26 mouse cellular contexts compared by ENCODE assay signal in the genomic region with DNA sequence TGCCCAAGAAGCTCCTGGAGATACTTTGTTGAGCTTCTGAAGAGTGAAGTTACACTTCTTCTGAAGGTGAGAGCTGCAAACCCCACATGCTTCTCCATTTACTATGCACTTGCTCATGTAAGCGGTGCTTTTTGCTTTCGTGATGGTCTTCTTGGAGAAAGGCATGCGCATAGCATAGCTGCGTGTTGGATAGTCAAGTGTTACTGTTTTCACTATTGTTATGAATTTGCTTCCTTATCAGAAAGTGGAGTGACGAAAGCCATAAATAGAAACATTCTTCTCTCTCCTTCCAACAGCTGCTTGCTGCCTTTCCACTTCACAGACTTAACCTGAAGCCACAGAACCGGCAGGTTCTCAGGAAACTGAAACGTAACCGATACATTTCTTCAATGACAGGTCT. TPM values are rescaled to one million over a fixed set of nuclear protein-coding genes. Genes with fewer than 3 reads are reported as not detected.
DNase-seq lines count a peak whose midpoint lies in the region; ATAC-seq and TF ChIP-seq lines count a peak whose summit lies in the region.
"Had no signal": no experiment of that assay in that cellular context is flagged by ENCODE, and none has a peak within 500 bp of the region (broad histone marks: within the 10 kb centered on the region; RNA-seq: fewer than 3 reads in every experiment).

No protein-coding gene starts in this region.

- H3K9me3 ChIP-seq in heart, embryonic 11.5 days (replicated peaks; ENCODE audit: control insufficient read depth, low read length) = no peaks in the 10 kb centered on the region
- H3K9me3 ChIP-seq in heart, embryonic 15.5 days (replicated peaks) = no peaks in the 10 kb centered on the region
- H3K9me3 ChIP-seq: embryonic facial prominence, embryonic 10.5 days; forebrain, embryonic 13.5 days; hindbrain, embryonic 13.5 days; intestine, embryonic 15.5 days had no signal

- TF ChIP-seq EP300 in heart, adult 2 months (IDR thresholded peaks at IDR 0.05; ENCODE audit: insufficient read depth, low read depth, low read length) = no peak

- 0 out of 2 replicates have a peak overlapping the region, but pooled peaks have one; percentile 34 for H3K9ac ChIP-seq in heart, embryonic 11.5 days (ENCODE audit: low read depth, low read length)
- H3K9ac ChIP-seq in heart, adult 2 months (ENCODE audit: low read depth, low read length) = no peak overlapping the region
- H3K9ac ChIP-seq in heart, embryonic 15.5 days = no peak overlapping the region
- H3K9ac ChIP-seq: forebrain, embryonic 13.5 days; forebrain, postnatal 0 days; hindbrain, embryonic 13.5 days; intestine, embryonic 15.5 days had no signal

- no peaks in the 10 kb centered on the region for H3K36me3 ChIP-seq in heart, embryonic 11.5 days (ENCODE audit: control insufficient read depth, insufficient read depth, low read length)
- H3K36me3 ChIP-seq in heart, adult 2 months (ENCODE audit: control insufficient read depth, insufficient read depth, low read length) = no peaks in the 10 kb centered on the region
- no peaks in the 10 kb centered on the region for H3K36me3 ChIP-seq in heart, embryonic 15.5 days
- H3K36me3 ChIP-seq: embryonic facial prominence, embryonic 10.5 days; hindbrain, embryonic 13.5 days; intestine, embryonic 15.5 days had no signal

- peaks cover 27% of the 10 kb centered on the region for H3K4me1 ChIP-seq in heart, embryonic 11.5 days (ENCODE audit: control insufficient read depth, insufficient read depth, low read length)
- H3K4me1 ChIP-seq in heart, adult 2 months (ENCODE audit: control insufficient read depth, insufficient read depth, low read length) = no peaks in the 10 kb centered on the region; the same call in 1 of the 2 replicates
- peaks cover 23% of the 10 kb centered on the region for H3K4me1 ChIP-seq in heart, embryonic 15.5 days (replicated peaks)
- H3K4me1 ChIP-seq: embryonic facial prominence, embryonic 10.5 days; intestine, embryonic 15.5 days had no signal

- H3K27me3 ChIP-seq in heart, embryonic 11.5 days (ENCODE audit: control insufficient read depth, insufficient read depth, low read length) = no peaks in the 10 kb centered on the region
- H3K27me3 ChIP-seq in heart, adult 2 months (ENCODE audit: control insufficient read depth, insufficient read depth, low read length) = no peaks in the 10 kb centered on the region
- H3K27me3 ChIP-seq in heart, embryonic 15.5 days = peaks cover 33% of the 10 kb centered on the region
- H3K27me3 ChIP-seq: forebrain, embryonic 13.5 days; hindbrain, embryonic 13.5 days; intestine, embryonic 15.5 days had no signal

- TF ChIP-seq POLR2A in heart, adult 2 months (IDR thresholded peaks at IDR 0.05; ENCODE audit: insufficient read depth, low read depth, low read length) = no peak

- no peak for ATAC-seq in heart, embryonic 11.5 days (replicated peaks; ENCODE audit: insufficient number of reproducible peaks, low FRiP score, low TSS enrichment)
- ATAC-seq in heart, embryonic 15.5 days (replicated peaks; ENCODE audit: insufficient number of reproducible peaks, insufficient read depth, low FRiP score, low read depth) = no peak
- peak; percentile 14 to 56; a peak in 2 of 4 replicates for ATAC-seq in hematopoietic stem cell, adult 5-6 weeks (replicated peaks in 1 of 2; ENCODE audit: insufficient read depth in 1 of 2, low FRiP score in 2 of 2, low TSS enrichment in 1 of 2, low read depth in 1 of 2, poor library complexity in 2 of 2, severe bottlenecking in 2 of 2)
- ATAC-seq: forebrain, embryonic 13.5 days; hindbrain, postnatal 0 days; intestine, embryonic 15.5 days; Patski had no signal

- H3K79me2 ChIP-seq in heart, adult 2 months (replicated peaks; ENCODE audit: control insufficient read depth, insufficient read depth, low read length) = no peaks in the 10 kb centered on the region

- TF ChIP-seq CTCF in heart, adult 2 months (IDR thresholded peaks at IDR 0.05) = no peak

- H3K4me2 ChIP-seq in heart, embryonic 11.5 days = peak overlapping the region; percentile 46
- peak overlapping the region; percentile 40 for H3K4me2 ChIP-seq in heart, embryonic 15.5 days
- H3K4me2 ChIP-seq: forebrain, embryonic 13.5 days; hindbrain, embryonic 13.5 days; intestine, embryonic 15.5 days had no signal

- no peak overlapping the region for H3K4me3 ChIP-seq in heart, embryonic 11.5 days (ENCODE audit: low read depth, low read length)
- no peak overlapping the region for H3K4me3 ChIP-seq in heart, adult 2 months
- H3K4me3 ChIP-seq in heart, embryonic 15.5 days = peak overlapping the region; percentile 4; the same call in 1 of the 2 replicates
- H3K4me3 ChIP-seq: embryonic facial prominence, embryonic 10.5 days; forebrain, embryonic 13.5 days; gastrocnemius, adult 2 months; hindbrain, embryonic 13.5 days; intestine, embryonic 15.5 days had no signal

- DNase-seq in heart, adult 2 months = no peak
- DNase-seq in heart, adult 8-10 months (ENCODE audit: low spot score) = no peak
- DNase-seq in CD4-positive helper T cell, adult 2 months (ENCODE audit: low read depth, low spot score) = peak; percentile 26
- no peak for DNase-seq in B cell, adult 2 months
- DNase-seq: adrenal gland, adult 2 months; adrenal gland, postnatal 25 days; cerebellum, adult 18-20 months; cerebellum, adult 9-11 months; cerebellum, postnatal 36 days; forebrain, postnatal 0 days; gastrocnemius, adult 2 months; gastrocnemius, postnatal 25 days; kidney, adult 18-20 months; kidney, postnatal 10 days had no signal

- whole genome bisulfite sequencing in heart, embryonic 11.5 days (ENCODE audit: insufficient replicate concordance) = 55% methylated on average over 8 of the region's 8 CpGs
- 43% methylated on average over 8 of the region's 8 CpGs for WGBS in heart, adult 2 months
- WGBS in heart, embryonic 15.5 days = 27% methylated on average over 8 of the region's 8 CpGs

- peak overlapping the region; percentile 22; the same call in 1 of the 2 replicates for H3K27ac ChIP-seq in heart, embryonic 11.5 days (ENCODE audit: low read depth, low read length)
- H3K27ac ChIP-seq in heart, adult 2 months = no peak overlapping the region
- H3K27ac ChIP-seq in heart, embryonic 15.5 days = peak overlapping the region; percentile 44
- H3K27ac ChIP-seq: embryonic facial prominence, embryonic 10.5 days; forebrain, embryonic 13.5 days; gastrocnemius, adult 2 months; hindbrain, embryonic 13.5 days; hindbrain, postnatal 0 days; intestine, embryonic 15.5 days had no signal

- intact Hi-C loops in heart, adult 2 months (cut with DNase I) = no loop called here

RNA-seq across cellular contexts. Expression of a gene that starts 8.0 kb away (rescaled TPM):
- 8.0 and 8.2 TPM in 2 replicates for polyA plus RNA-seq in heart, embryonic 11.5 days (2014; fragmentation: Nextera tagmentation; extraction: Ambion mirVana)
- 10 to 100 TPM; 51.0 to 60.1 TPM for total RNA-seq in heart, adult 2 months (2021)
- 53.8 and 106 TPM in 2 replicates for polyA plus RNA-seq in heart, adult 2 months (2012; rRNA removed)
- 3.1 and 4.4 TPM in 2 replicates for polyA plus RNA-seq in heart, embryonic 15.5 days (2015; fragmentation: Nextera tagmentation; extraction: Ambion mirVana)
- 10 to 100 TPM; 20.9 to 75.6 (median 50.9) TPM for total RNA-seq in heart, adult 8-10 months (2022)
- total RNA-seq in hematopoietic stem cell, adult 5-6 weeks (2017) = not detected in 2 replicates
- total RNA-seq: adrenal gland, adult 2 months; adrenal gland, postnatal 25 days; forebrain, postnatal 0 days; gastrocnemius, adult 2 months; gastrocnemius, postnatal 25 days; granulocyte monocyte progenitor cell, adult 5-6 weeks had no signal
- polyA plus RNA-seq: adrenal gland, adult 2 months; embryonic facial prominence, embryonic 10.5 days; embryonic facial prominence, embryonic 14.5 days; forebrain, embryonic 13.5 days; forebrain, postnatal 0 days; hindbrain, embryonic 13.5 days; hindbrain, postnatal 0 days; intestine, embryonic 15.5 days; kidney, embryonic 14.5 days; Patski had no signal

RNA-seq across cellular contexts. Expression of a gene that starts 48.0 kb away (rescaled TPM):
- polyA plus RNA-seq in heart, embryonic 11.5 days (2014; fragmentation: Nextera tagmentation; extraction: Ambion mirVana) = 1.3 and 2.1 TPM in 2 replicates
- total RNA-seq in heart, adult 2 months (2021) = 1 to 10 TPM; 1.7 to 2.1 TPM
- polyA plus RNA-seq in heart, adult 2 months (2012; rRNA removed) = 1.9 and 4.4 TPM in 2 replicates
- polyA plus RNA-seq in heart, embryonic 15.5 days (2015; fragmentation: Nextera tagmentation; extraction: Ambion mirVana) = 1.4 and 1.9 TPM in 2 replicates
- total RNA-seq in heart, adult 8-10 months (2022) = 1 to 10 TPM in 3 of 4 experiments, under 1 TPM in 1; 0.53 to 2.5 (median 1.5) TPM
- total RNA-seq in hematopoietic stem cell, adult 5-6 weeks (2017) = 2.5 TPM in 1 of 2 replicates, not detected in the other
- total RNA-seq: adrenal gland, postnatal 25 days; forebrain, postnatal 0 days; granulocyte monocyte progenitor cell, adult 5-6 weeks; hindbrain, postnatal 0 days had no signal
- polyA plus RNA-seq: embryonic facial prominence, embryonic 10.5 days; forebrain, embryonic 13.5 days; kidney, embryonic 14.5 days; Patski had no signal

Comparison
In these comparisons a context has a peak if more than half of its experiments do, and no peak if none do; other contexts are left out.
1. ATAC-seq: peak in hematopoietic stem cell, adult 5-6 weeks (2 of 2); none in heart, embryonic 11.5 days (single experiment) and heart, embryonic 15.5 days (single experiment).
2. RNA of a gene that starts 8.0 kb away (total RNA-seq): 51.0 to 60.1 TPM in heart, adult 2 months and 20.9 to 75.6 TPM in heart, adult 8-10 months; not detected in hematopoietic stem cell, adult 5-6 weeks; every median in the first group is over 10 times any median in the second.